Mouse (Mus musculus): ENCODE results near the gene Gm21083.
"Not testable (repeated sequence)": the region's sequence is repeated elsewhere in the genome, so short reads cannot be mapped to it uniquely, and the experiment has no call there.

Gene Gm21083

GRCm38 (mm10) chr5:15618764-15619163, 41.6 kb downstream of the Gm21083 start, which contains the start of gene Speer4d:
Gene Speer4d (plus strand): TSS chr5:15619064.
- DNase-seq (ENCODE audit: low read depth in 1 of 2, low spot score in 2 of 2): not testable (repeated sequence)

GRCm38 (mm10) chr5:15628136-15628535, 51.0 kb downstream of the Gm21083 start:
- DNase-seq (ENCODE audit: low read depth in 1 of 2, low spot score in 2 of 2): not testable (repeated sequence)

- not testable (repeated sequence) for DNase-seq (ENCODE audit: low read depth in 1 of 2, low spot score in 2 of 2)
Observed at GRCm38 (mm10) chr5:15630068-15630467, 52.9 kb downstream of the Gm21083 start.

Measured in monocyte, adult 2 months (primary cell).